Mouse (Mus musculus): ENCODE data around the gene Mmp14. TPM values are rescaled to one million over a fixed set of nuclear protein-coding genes. Genes with fewer than 3 reads are reported as not detected.

Gene Mmp14
- polyA plus RNA-seq, 1 experiment, result 779 TPM

GRCm38 (mm10) chr14:54482498-54482897 is 51.1 kb downstream of the Mmp14 start:
- H3K27ac ChIP-seq (ENCODE audit: insufficient read depth, low read length), result no peak overlapping the region
- peaks cover 6% of the 10 kb centered on the region; the same call in 1 of the 2 replicates for H3K4me1 ChIP-seq (ENCODE audit: control insufficient read depth, insufficient read depth, low read length)
- H3K4me3 ChIP-seq (ENCODE audit: insufficient read depth, low read length), result no peak overlapping the region
- TF ChIP-seq POLR2A (IDR thresholded peaks at IDR 0.05; ENCODE audit: low read depth, low read length) (no peak), CTCF (IDR thresholded peaks at IDR 0.05; ENCODE audit: borderline replicate concordance, insufficient read depth, low read length) (0 out of 2 replicates have a peak, but pooled peaks have one; percentile 7)

DNA sequence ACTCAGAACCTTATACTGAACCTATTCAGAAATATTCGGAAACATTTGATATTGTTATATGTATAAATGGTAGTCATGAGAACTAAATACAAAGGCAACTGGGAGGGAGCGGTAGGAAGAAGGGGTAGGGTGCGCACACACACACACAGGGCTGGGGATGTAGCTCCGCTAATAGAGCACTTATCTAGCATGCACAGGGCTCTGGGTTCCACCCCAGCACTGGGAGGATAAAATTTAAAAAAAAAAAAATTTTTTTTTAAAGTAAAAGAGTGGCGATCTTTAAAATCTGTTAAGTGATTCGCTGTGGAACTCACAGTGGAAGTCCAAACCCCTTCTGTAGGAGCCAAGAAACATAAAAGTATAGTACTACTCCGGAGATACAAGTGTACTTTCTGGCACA is 54.5 kb downstream of the Mmp14 start:
- Histone ChIP-seq H3K27ac (ENCODE audit: insufficient read depth, low read length) (no peak overlapping the region), H3K4me1 (ENCODE audit: control insufficient read depth, insufficient read depth, low read length) (peaks cover 5% of the 10 kb centered on the region; the same call in 1 of the 2 replicates), H3K4me3 (ENCODE audit: insufficient read depth, low read length) (no peak overlapping the region)
- TF ChIP-seq POLR2A (IDR thresholded peaks at IDR 0.05; ENCODE audit: low read depth, low read length) (no peak), CTCF (IDR thresholded peaks at IDR 0.05; ENCODE audit: borderline replicate concordance, insufficient read depth, low read length) (no peak)

- no peak overlapping the region for H3K4me3 ChIP-seq (ENCODE audit: insufficient read depth, low read length)
- TF ChIP-seq CTCF (IDR thresholded peaks at IDR 0.05; ENCODE audit: borderline replicate concordance, insufficient read depth, low read length) (no peak), POLR2A (IDR thresholded peaks at IDR 0.05; ENCODE audit: low read depth, low read length) (no peak)
- H3K4me1 ChIP-seq (ENCODE audit: control insufficient read depth, insufficient read depth, low read length), result no peaks in the 10 kb centered on the region
- H3K27ac ChIP-seq (ENCODE audit: insufficient read depth, low read length), result no peak overlapping the region
Observed at GRCm38 (mm10) chr14:54487732-54488131, 56.3 kb downstream of the Mmp14 start.

DNA sequence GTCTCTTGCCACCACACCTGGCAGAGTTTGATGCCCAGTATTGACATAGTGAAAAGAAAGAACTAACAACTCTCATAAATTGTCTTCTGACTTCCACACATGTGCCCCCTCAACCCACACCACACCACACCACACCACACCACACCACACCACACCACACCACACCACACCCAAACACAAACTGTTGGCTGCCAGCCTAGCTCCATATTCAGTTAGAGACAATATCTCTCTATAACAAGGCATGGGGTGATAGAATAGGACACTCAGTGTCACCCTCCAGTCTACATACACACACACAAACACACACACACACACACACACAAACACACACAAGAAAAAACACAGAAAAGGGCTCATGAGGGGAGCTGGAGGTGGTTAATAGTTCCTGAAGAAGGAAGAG is 56.9 kb downstream of the Mmp14 start:
- Histone ChIP-seq H3K27ac (ENCODE audit: insufficient read depth, low read length) (no peak overlapping the region), H3K4me3 (ENCODE audit: insufficient read depth, low read length) (no peak overlapping the region), H3K4me1 (ENCODE audit: control insufficient read depth, insufficient read depth, low read length) (no peaks in the 10 kb centered on the region)
- TF ChIP-seq POLR2A (IDR thresholded peaks at IDR 0.05; ENCODE audit: low read depth, low read length) (no peak), CTCF (IDR thresholded peaks at IDR 0.05; ENCODE audit: borderline replicate concordance, insufficient read depth, low read length) (no peak)

- Histone ChIP-seq H3K27ac (ENCODE audit: insufficient read depth, low read length) (no peak overlapping the region), H3K4me3 (ENCODE audit: insufficient read depth, low read length) (no peak overlapping the region), H3K4me1 (ENCODE audit: control insufficient read depth, insufficient read depth, low read length) (no peaks in the 10 kb centered on the region)
- TF ChIP-seq POLR2A (IDR thresholded peaks at IDR 0.05; ENCODE audit: low read depth, low read length) (no peak), CTCF (IDR thresholded peaks at IDR 0.05; ENCODE audit: borderline replicate concordance, insufficient read depth, low read length) (no peak)
Observed at GRCm38 (mm10) chr14:54492345-54493131, 61.1 kb downstream of the Mmp14 start.

- no peak overlapping the region for H3K4me3 ChIP-seq (ENCODE audit: insufficient read depth, low read length)
- no peak overlapping the region for H3K27ac ChIP-seq (ENCODE audit: insufficient read depth, low read length)
- H3K4me1 ChIP-seq (ENCODE audit: control insufficient read depth, insufficient read depth, low read length), result no peaks in the 10 kb centered on the region
- TF ChIP-seq POLR2A (IDR thresholded peaks at IDR 0.05; ENCODE audit: low read depth, low read length) (no peak), CTCF (IDR thresholded peaks at IDR 0.05; ENCODE audit: borderline replicate concordance, insufficient read depth, low read length) (no peak)
Observed at GRCm38 (mm10) chr14:54493236-54493635, 61.8 kb downstream of the Mmp14 start.

DNA sequence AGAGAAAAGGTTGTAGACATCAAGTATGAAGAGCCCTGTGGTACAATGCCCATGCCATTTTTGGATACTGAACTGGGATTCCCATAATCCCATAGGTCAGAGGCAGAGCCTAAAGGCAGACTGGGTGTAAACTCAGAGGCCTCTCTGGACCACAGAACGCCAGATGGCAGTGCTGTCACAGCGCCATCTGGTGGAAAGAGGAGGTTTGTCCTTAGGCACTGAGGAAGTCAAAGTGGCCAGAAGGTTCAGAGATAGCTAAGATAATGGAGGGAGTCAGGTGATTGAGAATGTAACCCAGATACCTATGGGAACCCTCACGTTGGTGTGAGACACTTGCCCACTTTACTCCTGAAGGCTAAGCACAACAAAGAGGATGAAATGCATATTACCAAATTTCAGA is 62.8 kb downstream of the Mmp14 start:
- H3K4me3 ChIP-seq (ENCODE audit: insufficient read depth, low read length), result no peak overlapping the region
- no peaks in the 10 kb centered on the region for H3K4me1 ChIP-seq (ENCODE audit: control insufficient read depth, insufficient read depth, low read length)
- H3K27ac ChIP-seq (ENCODE audit: insufficient read depth, low read length), result no peak overlapping the region
- TF ChIP-seq CTCF (IDR thresholded peaks at IDR 0.05; ENCODE audit: borderline replicate concordance, insufficient read depth, low read length) (peak; percentile 86; the same call in 1 of the 2 replicates), POLR2A (IDR thresholded peaks at IDR 0.05; ENCODE audit: low read depth, low read length) (no peak)

Other genes with a start within 250 kb of the Mmp14 start
- 162 and 179 TPM in 2 replicates for gene Dad1, start 177.5 kb upstream of the Mmp14 start, polyA plus RNA-seq (2011; ENCODE audit: insufficient read length, low read depth, missing spikeins)
- 74.6 and 86.4 TPM in 2 replicates for gene Abhd4, start 177.4 kb upstream of the Mmp14 start, polyA plus RNA-seq (2011; ENCODE audit: insufficient read length, low read depth, missing spikeins)
- gene Olfr49, start 146.7 kb upstream of the Mmp14 start, polyA plus RNA-seq (2011; ENCODE audit: insufficient read length, low read depth, missing spikeins), result not detected in 2 replicates
- gene Oxa1l, start 70.8 kb upstream of the Mmp14 start, polyA plus RNA-seq (2011; ENCODE audit: insufficient read length, low read depth, missing spikeins), result 43.2 and 55.3 TPM in 2 replicates
- 6.9 and 7.0 TPM in 2 replicates for gene Slc7a7, start 13.8 kb upstream of the Mmp14 start, polyA plus RNA-seq (2011; ENCODE audit: insufficient read length, low read depth, missing spikeins)
- 138 and 143 TPM in 2 replicates for gene Mrpl52, start 4.7 kb upstream of the Mmp14 start, polyA plus RNA-seq (2011; ENCODE audit: insufficient read length, low read depth, missing spikeins)
- 85.6 and 98.2 TPM in 2 replicates for gene Lrp10, start 32.5 kb downstream of the Mmp14 start, polyA plus RNA-seq (2011; ENCODE audit: insufficient read length, low read depth, missing spikeins)
- gene Rem2, start 44.5 kb downstream of the Mmp14 start, polyA plus RNA-seq (2011; ENCODE audit: insufficient read length, low read depth, missing spikeins), result 0.94 TPM in 1 of 2 replicates, not detected in the other
- 54.8 and 60.4 TPM in 2 replicates for gene Prmt5, start 85.9 kb downstream of the Mmp14 start, polyA plus RNA-seq (2011; ENCODE audit: insufficient read length, low read depth, missing spikeins)
- 21.4 and 33.1 TPM in 2 replicates for gene Haus4, start 123.0 kb downstream of the Mmp14 start, polyA plus RNA-seq (2011; ENCODE audit: insufficient read length, low read depth, missing spikeins)
- gene Ajuba, start 145.9 kb downstream of the Mmp14 start, polyA plus RNA-seq (2011; ENCODE audit: insufficient read length, low read depth, missing spikeins), result 39.4 and 44.3 TPM in 2 replicates
- gene 4931414P19Rik, start 174.4 kb downstream of the Mmp14 start, polyA plus RNA-seq (2011; ENCODE audit: insufficient read length, low read depth, missing spikeins), result 3.6 and 4.8 TPM in 2 replicates
- 147 and 178 TPM in 2 replicates for gene Psmb5, start 186.4 kb downstream of the Mmp14 start, polyA plus RNA-seq (2011; ENCODE audit: insufficient read length, low read depth, missing spikeins)
- gene Psmb11, start 189.8 kb downstream of the Mmp14 start, polyA plus RNA-seq (2011; ENCODE audit: insufficient read length, low read depth, missing spikeins), result not detected in 2 replicates
- gene Gm17606, start 209.3 kb downstream of the Mmp14 start, polyA plus RNA-seq (2011; ENCODE audit: insufficient read length, low read depth, missing spikeins), result not detected in 2 replicates
- 3.4 and 5.3 TPM in 2 replicates for gene Cdh24, start 209.8 kb downstream of the Mmp14 start, polyA plus RNA-seq (2011; ENCODE audit: insufficient read length, low read depth, missing spikeins)